Mouse (Mus musculus) erythroblast, embryonic 14.5 days (primary cell): Measurements from ENCODE around the gene Clasp1.

Experiments used
- GATA1 ChIP-seq: IDR thresholded peaks from 2 replicates; pipeline ENCODE4 v1.6.1; 2012; ENCODE audit warnings: low read length, inconsistent platforms, mixed read lengths
- TAL1 ChIP-seq: IDR thresholded peaks from 3 replicates; pipeline ENCODE4 v1.6.1; 2012; ENCODE audit warnings: low read length, inconsistent platforms, mixed read lengths

- no peak for TF ChIP-seq GATA1
- no peak for TF ChIP-seq TAL1
Observed at GRCm38 (mm10) chr1:118450891-118451450, 62.1 kb downstream of the Clasp1 start.
